Mouse (Mus musculus): ENCODE data around the gene Chst14. TPM values are rescaled to one million over a fixed set of nuclear protein-coding genes. Genes with fewer than 3 reads are reported as not detected.

Chst14 gene
- total RNA-seq, 2 experiments from 2014 or later: 15.0 to 15.4 TPM

DNA sequence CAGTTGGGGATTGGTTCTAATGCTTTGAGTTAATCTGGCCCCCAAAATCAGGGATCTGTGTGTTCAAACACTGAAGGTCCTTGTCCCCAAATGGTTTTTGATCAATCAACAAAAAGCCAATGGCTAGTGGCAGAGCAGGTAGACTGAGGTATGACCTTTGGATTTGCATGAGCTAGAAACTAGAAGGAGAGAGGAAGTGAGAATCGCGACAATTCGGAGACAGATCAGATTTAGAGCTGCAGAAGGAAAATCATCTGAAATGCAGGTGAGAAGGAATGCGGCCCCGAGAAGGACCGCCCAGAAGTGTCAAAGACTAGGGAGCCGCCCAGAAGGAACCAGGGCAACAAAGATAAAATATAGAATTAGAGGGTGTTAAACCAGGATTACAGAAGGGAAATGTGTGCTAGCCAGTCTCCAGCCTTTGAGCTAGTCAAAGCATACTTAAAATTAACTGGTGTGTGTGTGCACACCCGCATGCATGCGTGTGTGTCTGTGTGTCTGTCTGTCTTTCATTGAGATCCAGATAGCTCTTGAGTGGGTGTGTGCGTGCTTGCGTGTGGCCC lies 43.4 kb downstream of the Chst14 start:
- DNase-seq: no peak

DNA sequence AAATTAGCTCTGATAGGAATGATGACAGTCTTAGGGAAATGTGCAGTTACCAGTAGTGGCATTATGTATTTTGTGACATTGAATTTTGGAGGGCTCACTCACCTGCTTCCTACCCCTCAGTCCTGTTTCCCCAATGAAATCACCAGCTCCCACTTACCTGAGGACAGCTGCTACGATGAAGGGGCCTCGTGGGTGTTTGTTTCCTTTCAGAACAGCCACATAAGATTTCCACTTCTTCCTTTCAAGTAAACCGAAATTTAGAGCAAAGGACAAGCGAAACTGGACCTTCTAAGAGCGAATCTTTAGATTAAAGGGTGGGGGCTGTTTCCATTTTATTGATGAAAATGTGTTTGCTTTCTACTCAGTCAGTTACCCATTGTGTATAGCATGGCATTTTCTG lies 45.8 kb downstream of the Chst14 start:
- no peak for DNase-seq

DNA sequence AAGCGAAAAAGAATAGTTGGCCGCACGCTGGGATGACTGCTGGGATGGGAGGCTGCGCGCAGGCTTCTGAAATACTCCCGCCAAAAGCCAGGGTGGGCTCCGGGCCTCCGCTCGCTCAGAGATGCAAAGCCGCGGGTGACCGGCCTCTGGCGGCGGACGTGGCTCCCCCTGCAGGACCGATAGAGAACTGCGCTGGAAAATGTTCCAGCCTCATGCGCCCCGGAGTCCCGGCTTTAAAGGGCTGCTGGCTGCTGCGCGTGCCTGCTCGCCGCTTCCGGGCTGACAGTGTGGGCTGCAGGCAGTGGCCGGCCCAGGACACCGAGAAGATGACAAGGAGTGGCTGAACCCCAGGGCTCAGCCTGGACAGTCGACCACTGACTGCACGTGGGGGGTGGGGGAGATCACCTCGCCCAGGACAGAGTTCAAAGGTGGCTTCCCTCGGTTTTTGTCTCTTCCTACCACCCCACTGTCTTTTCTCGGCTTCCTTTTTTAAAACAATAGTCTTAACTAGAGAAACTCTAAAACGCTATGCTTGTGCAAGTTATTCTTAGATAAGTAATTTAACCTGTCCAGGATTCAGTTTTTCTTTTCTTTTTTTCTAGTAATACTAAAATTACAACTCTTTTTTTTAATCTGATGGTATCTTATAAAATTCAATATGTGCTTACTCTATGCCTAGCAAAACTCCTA lies 46.5 kb downstream of the Chst14 start:
- peak; percentile 94 for DNase-seq

DNA sequence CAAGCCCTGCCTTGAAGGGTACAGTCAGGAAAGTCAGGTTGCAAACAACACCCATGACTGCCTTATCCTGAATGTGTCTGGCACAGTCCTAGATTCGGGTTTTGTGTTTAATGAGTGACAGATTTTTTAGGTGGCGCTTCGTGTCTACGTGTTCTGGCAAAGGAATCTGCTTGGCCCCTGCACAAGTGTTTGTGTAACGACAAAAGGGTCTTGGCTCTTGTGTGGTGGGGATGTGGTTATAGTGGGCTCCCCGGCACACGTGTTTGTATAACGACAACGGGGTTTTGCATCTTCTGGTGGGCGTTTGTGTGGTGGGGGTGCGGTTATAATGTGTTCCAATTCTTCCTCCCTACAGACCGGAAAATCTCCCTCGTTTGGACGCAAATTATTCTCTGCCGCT lies 49.6 kb downstream of the Chst14 start:
- DNase-seq: peak; percentile 9

DNA sequence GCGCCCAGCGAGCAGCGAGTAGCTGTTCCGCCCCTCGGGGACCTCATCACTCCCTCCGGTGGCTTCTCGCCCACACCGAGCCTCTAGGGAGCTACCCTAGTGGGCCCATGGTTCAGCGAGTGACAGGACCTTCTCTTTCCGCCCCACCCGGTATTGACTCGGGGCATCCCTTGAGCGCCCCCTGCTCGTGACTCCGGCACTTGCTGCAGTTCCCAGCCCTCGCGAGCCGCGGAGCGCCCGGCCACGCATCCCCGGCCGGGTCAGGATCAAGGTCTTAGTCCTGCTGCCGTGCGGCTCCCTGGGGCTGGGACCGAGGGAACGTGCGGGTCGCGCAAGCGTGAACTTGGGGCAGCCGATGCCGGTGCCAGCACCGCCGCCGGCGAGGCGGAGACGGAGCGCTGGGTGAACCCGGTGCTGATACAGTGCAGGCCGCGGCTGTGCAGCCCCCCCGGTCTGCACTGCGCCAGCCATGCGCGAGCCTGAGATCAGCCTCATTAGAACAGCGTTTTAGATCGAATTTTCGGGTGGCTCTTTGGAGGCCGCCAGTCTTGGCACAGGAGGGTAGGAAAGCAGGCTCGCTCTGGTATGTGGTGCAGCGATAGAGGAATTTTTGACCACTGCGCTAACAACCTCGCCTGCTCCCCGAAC lies 50.1 kb downstream of the Chst14 start:
- DNase-seq: peak; percentile 92

DNA sequence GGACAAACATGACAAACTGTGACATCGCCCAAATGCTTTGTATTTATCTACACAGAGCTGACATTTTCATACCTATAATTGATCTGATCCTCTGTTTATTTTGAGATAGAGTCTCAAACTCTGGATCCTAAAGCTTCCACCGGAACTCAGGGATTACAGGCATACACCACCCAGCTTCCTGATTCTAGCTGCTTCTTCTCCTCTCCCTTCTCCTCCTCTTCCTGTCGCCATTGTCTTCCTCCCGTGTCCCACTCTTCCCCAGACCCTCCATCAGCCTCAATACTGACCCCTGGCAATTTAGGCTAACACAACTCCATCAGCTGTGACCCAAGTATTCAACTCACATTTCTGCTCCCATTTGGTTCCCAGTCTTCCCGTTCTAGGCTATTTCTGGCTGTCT lies 50.6 kb downstream of the Chst14 start:
- DNase-seq: no peak

DNA sequence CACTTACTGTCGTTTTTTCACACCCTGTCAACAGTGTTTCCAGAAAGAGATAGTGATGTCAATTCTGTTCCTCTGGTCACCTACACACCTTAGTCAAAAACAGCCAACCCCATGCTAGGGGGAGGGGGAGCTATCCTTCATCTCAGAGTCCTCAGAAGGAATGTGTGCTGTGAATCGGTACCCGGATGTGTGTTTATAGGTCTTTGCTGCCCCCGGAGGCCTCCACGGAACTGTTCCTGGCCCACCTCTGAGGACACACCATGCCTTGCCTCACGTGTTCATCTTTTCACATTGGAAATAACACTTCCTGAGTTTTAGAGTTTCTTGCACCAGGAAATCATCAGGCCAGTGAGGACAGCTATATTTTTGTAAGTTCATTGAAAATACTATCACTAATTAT lies 51.8 kb downstream of the Chst14 start:
- peak; percentile 17 for DNase-seq

Other genes with a start within 250 kb of the Chst14 start
- 1 to 10 TPM; 1.3 to 1.4 TPM for gene Ankrd63, start 222.5 kb upstream of the Chst14 start, total RNA-seq (2021)
- gene Plcb2, start 198.1 kb upstream of the Chst14 start, total RNA-seq (2021): 1 to 10 TPM; 1.3 to 1.7 TPM
- gene Inafm2, start 180.7 kb upstream of the Chst14 start, total RNA-seq (2021): 10 to 100 TPM; 33.9 to 34.9 TPM
- gene Ccdc9b, start 163.8 kb upstream of the Chst14 start, total RNA-seq (2021): 1 to 10 TPM; 6.6 to 7.4 TPM
- not detected for gene Phgr1, start 153.7 kb upstream of the Chst14 start, total RNA-seq (2021)
- gene Disp2, start 146.8 kb upstream of the Chst14 start, total RNA-seq (2021): under 1 TPM; 0.07 to 0.10 TPM
- 10 to 100 TPM; 53.5 to 65.0 TPM for gene Knstrn, start 112.5 kb upstream of the Chst14 start, total RNA-seq (2021)
- 10 to 100 TPM; 92.0 to 92.6 TPM for gene Ivd, start 64.5 kb upstream of the Chst14 start, total RNA-seq (2021)
- 10 to 100 TPM in 1 of 2 experiments, 1 to 10 TPM in 1; 9.6 to 10.3 TPM for gene Bahd1, start 26.1 kb upstream of the Chst14 start, total RNA-seq (2021)
- gene Ccdc32, start 102.9 kb downstream of the Chst14 start, total RNA-seq (2021): 10 to 100 TPM; 11.6 to 14.6 TPM
- 1 to 10 TPM; 6.0 to 7.0 TPM for gene Rpusd2, start 108.3 kb downstream of the Chst14 start, total RNA-seq (2021)
- 10 to 100 TPM; 21.2 to 21.3 TPM for gene Knl1, start 120.6 kb downstream of the Chst14 start, total RNA-seq (2021)
- 10 to 100 TPM; 16.7 to 18.4 TPM for gene Rad51, start 186.3 kb downstream of the Chst14 start, total RNA-seq (2021)
- gene Rmdn3, start 230.5 kb downstream of the Chst14 start, total RNA-seq (2021): 10 to 100 TPM; 16.2 to 18.9 TPM
- 1 to 10 TPM; 2.2 to 2.3 TPM for gene Gchfr, start 241.3 kb downstream of the Chst14 start, total RNA-seq (2021)
- not detected for gene Gm14137, start 248.0 kb downstream of the Chst14 start, total RNA-seq (2021)

Measured in heart, postnatal 4 days (tissue).